Mouse (Mus musculus) Patski (cell line): ENCODE measurements around the gene Tpcn1. TPM values are rescaled to one million over a fixed set of nuclear protein-coding genes. Genes with fewer than 3 reads are reported as not detected.

Experiments used
- ATAC-seq: fragments of 100-300 bp; one replicate; pipeline ENCODE4 v1.8.0; 2021
- CTCF ChIA-PET: fragments of 350-600 bp; sonication (Branson Sonifier 250); formaldehyde crosslinking; loops from one replicate; lab custom pipeline; 2022; ENCODE audit warnings: inconsistent platforms; lab: Charles Lee
- POLR2A ChIA-PET: fragments of 350-600 bp; sonication (Branson Sonifier 250); formaldehyde crosslinking; loops from one replicate; lab custom pipeline; 2022; ENCODE audit warnings: antibody characterized with exemption, inconsistent platforms; lab: Charles Lee
- DNase-seq: peaks from one replicate; pipeline ENCODE4 v3.0.0-alpha.2; 2011; ENCODE audit warnings: low read depth, low spot score
- H3K27me3 ChIP-seq: fragments of 371-371 bp; one replicate; pipeline ENCODE4 v1.5.1; 2021
- CTCF ChIP-seq: fragments of 100-300 bp; IDR thresholded peaks from one replicate; pipeline ENCODE4 v1.5.1; 2021
- in situ Hi-C: fragments of 300-500 bp; cut with MboI; formaldehyde crosslinking; loops from 3 replicates; pipeline ENCODE4 v1.11.1; 2018; ENCODE audit warnings: low pct_unique_long_range_greater_than_20kb, mixed read lengths
- polyA plus RNA-seq: library from polyadenylated mRNA; unstranded; gene quantifications from one replicate; pipeline ENCODE4 v1.2.3, GENCODE M21; 2021

Tpcn1 gene
- polyA plus RNA-seq, 1 experiment from 2014 or later: 125 TPM

DNA sequence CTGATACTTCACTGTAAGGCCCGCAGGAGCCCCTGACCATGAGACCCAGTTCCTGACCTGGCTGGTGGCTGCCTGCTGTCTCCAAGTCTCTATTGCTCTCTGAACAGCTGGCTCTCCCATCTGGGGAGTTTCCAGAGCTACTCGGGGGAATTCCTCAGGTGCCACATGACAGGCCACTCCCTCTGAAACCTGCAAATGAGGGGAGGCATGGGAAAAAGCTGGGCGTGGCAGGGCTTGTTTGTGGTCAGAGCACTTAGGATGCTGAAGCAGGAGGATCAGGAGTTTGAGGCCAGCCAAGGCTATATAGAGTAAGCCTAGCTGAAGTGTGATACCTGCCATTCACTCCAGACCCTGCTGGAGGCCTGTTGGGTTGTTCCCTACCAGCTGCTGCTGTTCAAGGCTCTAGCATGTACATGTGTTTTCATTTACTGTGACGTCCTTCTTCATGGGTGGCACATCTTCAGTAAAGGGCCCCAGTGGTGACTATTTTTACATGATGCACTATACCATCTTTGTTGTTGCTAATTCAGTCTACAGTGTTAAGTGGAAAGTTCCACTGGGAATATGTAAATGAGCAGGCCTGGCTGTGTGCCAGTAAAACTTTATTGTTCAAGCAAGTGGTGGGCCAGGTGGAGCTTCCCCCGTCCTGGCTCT is 33.9 kb upstream of the Tpcn1 start:
- ChIA-PET POLR2A (no interaction called here), CTCF (interaction anchor here (2.7 to 8.9 kb wide), 4 partner anchors 20 to 123 kb away, joined by 10 to 74 read pairs (median 18); partner anchors contain the start of gene Rasal1)
- no peaks in the 10 kb centered on the region for H3K27me3 ChIP-seq
- TF ChIP-seq CTCF: no peak
- in situ Hi-C loops: loop anchor here (25.0 kb wide), 1 partner anchor 485 kb away; no protein-coding TSS in a partner anchor
- no peak for ATAC-seq
- no peak for DNase-seq

DNA sequence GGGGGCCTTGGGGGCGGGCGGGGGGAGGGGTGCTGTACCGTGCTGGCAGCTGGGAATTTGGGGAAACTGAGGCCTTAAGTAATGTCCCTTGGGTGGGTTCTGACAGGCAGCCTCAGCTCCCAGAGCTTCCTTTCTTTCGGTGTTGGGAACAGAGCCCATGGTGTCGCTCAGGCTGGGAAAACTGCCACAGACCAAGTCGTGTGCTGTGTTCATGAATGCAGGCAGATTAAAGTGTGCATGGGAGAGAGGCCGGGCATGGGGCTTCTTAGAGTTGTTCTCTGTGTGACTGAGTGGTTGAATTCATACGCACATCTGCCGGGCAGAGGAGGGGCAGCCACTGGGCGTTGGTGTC is 33.3 kb upstream of the Tpcn1 start:
- no peak for ATAC-seq
- POLR2A ChIA-PET: no interaction called here
- no peak for TF ChIP-seq CTCF
- CTCF ChIA-PET: interaction anchor here (1.7 to 8.9 kb wide), 5 partner anchors 21 to 123 kb away, joined by 3 to 74 read pairs (median 15); partner anchors contain the start of gene Rasal1
- DNase-seq: no peak
- no peaks in the 10 kb centered on the region for H3K27me3 ChIP-seq
- in situ Hi-C loops: loop anchor here (25.0 kb wide), 1 partner anchor 485 kb away; no protein-coding TSS in a partner anchor

DNA sequence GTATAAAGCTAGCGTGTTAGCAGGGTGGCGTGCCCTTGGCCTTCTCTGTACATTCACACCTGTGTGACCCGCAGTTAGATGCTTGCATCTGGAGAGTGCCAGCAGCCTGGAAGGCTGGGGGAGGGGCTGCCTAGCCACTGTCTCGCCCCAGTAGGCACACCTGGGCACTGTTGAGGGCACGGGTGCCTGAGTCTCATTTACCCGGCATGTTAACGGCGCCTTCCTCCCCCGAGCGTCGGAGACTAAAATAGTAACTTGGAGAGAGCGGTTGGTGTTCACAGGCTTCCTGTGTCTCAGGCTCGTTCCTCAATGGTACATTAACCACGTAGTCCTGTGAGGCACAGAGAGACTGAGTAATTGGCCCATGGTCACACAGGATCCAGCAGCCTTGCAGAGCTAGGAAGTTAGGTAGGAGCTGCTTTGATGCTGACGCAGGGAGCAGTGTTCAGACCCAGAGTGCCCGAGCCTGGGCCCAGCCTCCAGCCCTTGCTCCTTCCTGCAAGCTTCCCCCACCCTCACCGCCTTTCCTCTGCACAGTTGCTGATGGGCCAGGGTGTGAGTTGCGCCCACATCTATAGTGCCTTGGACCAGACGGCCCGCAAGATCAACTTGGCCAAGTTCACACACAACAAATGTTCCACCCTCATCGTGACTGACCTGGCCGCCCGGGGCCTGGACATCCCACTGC is 32.7 kb upstream of the Tpcn1 start:
- DNase-seq (no peak), ATAC-seq (no peak)
- POLR2A ChIA-PET: no interaction called here
- TF ChIP-seq CTCF: no peak
- CTCF ChIA-PET: interaction anchor here (1.0 to 8.9 kb wide), 11 partner anchors 9 to 124 kb away, joined by 3 to 74 read pairs (median 9); partner anchors contain the start of genes Cfap73 and Rasal1
- no peaks in the 10 kb centered on the region for H3K27me3 ChIP-seq
- in situ Hi-C loops: loop anchor here (25.0 kb wide), 1 partner anchor 484 kb away; no protein-coding TSS in a partner anchor

DNA sequence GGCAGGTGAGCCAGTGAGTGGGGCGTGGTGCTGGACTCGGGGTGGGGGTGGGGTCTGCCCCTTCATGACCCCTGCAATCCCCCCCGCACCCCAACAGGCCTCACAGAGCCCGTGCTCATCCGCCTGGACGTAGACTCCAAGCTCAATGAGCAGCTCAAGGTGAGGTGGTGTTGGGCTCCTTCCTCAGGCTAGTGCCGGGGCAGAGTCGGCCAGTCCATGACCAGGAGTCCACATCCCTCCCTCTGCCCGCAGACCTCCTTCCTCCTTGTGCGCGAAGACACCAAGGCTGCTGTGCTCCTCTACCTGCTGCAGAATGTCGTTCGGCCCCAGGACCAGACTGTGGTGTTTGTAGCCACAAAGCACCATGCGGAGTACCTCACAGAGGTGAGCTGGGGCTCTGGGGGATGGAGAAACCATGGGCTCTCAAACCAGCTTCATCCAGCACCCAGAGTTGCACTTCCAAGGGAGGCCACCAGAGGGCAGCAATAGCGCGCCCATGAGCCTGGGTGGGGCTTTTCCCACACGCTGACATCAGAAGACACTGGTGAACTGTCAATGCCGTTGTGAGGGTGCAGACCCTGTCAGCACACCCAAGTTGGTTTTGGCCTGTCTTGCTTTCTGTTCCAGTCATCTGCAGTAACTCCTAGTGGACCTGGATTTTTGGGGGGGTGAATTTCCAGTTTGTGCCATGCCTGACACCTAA is 32.1 kb upstream of the Tpcn1 start:
- ChIA-PET CTCF (interaction anchor here (1.0 to 8.9 kb wide), 13 partner anchors 9 to 125 kb away, joined by 3 to 74 read pairs (median 8); partner anchors contain the start of genes Cfap73 and Rasal1), POLR2A (no interaction called here)
- no peaks in the 10 kb centered on the region for H3K27me3 ChIP-seq
- no peak for TF ChIP-seq CTCF
- ATAC-seq (no peak), DNase-seq (no peak)
- in situ Hi-C loops: loop anchor here (25.0 kb wide), 1 partner anchor 483 kb away; no protein-coding TSS in a partner anchor

- POLR2A ChIA-PET: no interaction called here
- CTCF ChIA-PET: interaction anchor here (0.6 to 8.9 kb wide), 13 partner anchors 11 to 102 kb away, joined by 3 to 74 read pairs (median 5); partner anchors contain the start of gene Rasal1
- H3K27me3 ChIP-seq: no peaks in the 10 kb centered on the region
- TF ChIP-seq CTCF: no peak
- in situ Hi-C loops: loop anchor here (5.0 to 25.0 kb wide), 2 partner anchors 58 to 482 kb away; no protein-coding TSS in a partner anchor
- ATAC-seq: peak; percentile 17
- no peak for DNase-seq
These were observed 30.7 kb upstream of the Tpcn1 start for GRCm38 (mm10) chr5:120619201-120619600.

DNA sequence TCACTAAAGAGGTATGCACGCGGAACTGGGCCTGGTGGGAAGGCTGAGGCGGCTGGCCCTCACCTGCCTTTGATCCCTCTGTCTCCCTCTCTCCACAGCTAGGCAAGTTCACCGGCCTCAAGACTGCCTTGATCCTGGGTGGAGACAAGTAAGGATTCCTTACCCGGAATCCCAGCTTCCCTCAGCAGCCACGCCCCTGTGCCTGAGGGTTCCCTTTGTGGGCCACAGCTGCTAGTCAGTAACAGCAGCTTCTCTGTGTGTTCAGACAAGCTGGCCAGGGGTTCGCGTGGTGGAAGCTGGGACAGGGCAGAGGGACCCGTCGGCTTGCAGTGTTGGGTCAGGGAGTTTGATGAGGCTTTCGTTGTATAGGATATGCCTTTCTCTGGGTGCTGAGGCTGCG is 30.3 kb upstream of the Tpcn1 start:
- DNase-seq (no peak), ATAC-seq (no peak)
- no peaks in the 10 kb centered on the region for H3K27me3 ChIP-seq
- in situ Hi-C loops: loop anchor here (5.0 to 25.0 kb wide), 2 partner anchors 59 to 481 kb away; no protein-coding TSS in a partner anchor
- no peak for TF ChIP-seq CTCF
- ChIA-PET POLR2A (no interaction called here), CTCF (interaction anchor here (0.6 to 8.9 kb wide), 13 partner anchors 12 to 101 kb away, joined by 3 to 74 read pairs (median 4); partner anchors contain the start of gene Rasal1)

- TF ChIP-seq CTCF: no peak
- in situ Hi-C loops: loop anchor here (5.0 to 25.0 kb wide), 2 partner anchors 61 to 479 kb away; no protein-coding TSS in a partner anchor
- CTCF ChIA-PET: interaction anchor here (1.0 to 8.9 kb wide), 4 partner anchors 11 to 59 kb away, joined by 3 to 74 read pairs (median 8); no protein-coding TSS in a partner anchor
- ATAC-seq (no peak), DNase-seq (no peak)
- POLR2A ChIA-PET: interaction anchor here (2.3 kb wide), 1 partner anchor 11 kb away, joined by 7 read pairs; no protein-coding TSS in a partner anchor
- no peaks in the 10 kb centered on the region for H3K27me3 ChIP-seq
These were observed 27.4 kb upstream of the Tpcn1 start for GRCm38 (mm10) chr5:120615903-120616302.

- peak; percentile 94 for ATAC-seq
- in situ Hi-C loops: loop anchor here (25.0 kb wide), 1 partner anchor 476 kb away; no protein-coding TSS in a partner anchor
- POLR2A ChIA-PET: no interaction called here
- peak; percentile 100 for DNase-seq
- no peaks in the 10 kb centered on the region for H3K27me3 ChIP-seq
- TF ChIP-seq CTCF: no peak
- CTCF ChIA-PET: interaction anchor here (2.1 kb wide), 1 partner anchor 7 kb away, joined by 8 read pairs; no protein-coding TSS in a partner anchor
These were observed 24.5 kb upstream of the Tpcn1 start for GRCm38 (mm10) chr5:120612822-120613604.

GRCm38 (mm10) chr5:120612442-120612821 is 24.0 kb upstream of the Tpcn1 start, which contains the start of the genes Rita1 and Ddx54:
Rita1 (minus strand) TSS chr5:120612589.
Ddx54 (plus strand) TSS chr5:120612739.
- no peak for DNase-seq
- in situ Hi-C loops: loop anchor here (25.0 kb wide), 1 partner anchor 475 kb away; no protein-coding TSS in a partner anchor
- POLR2A ChIA-PET: no interaction called here
- no peaks in the 10 kb centered on the region for H3K27me3 ChIP-seq
- ATAC-seq: peak; percentile 60
- CTCF ChIA-PET: no interaction called here
- no peak for TF ChIP-seq CTCF
